Mouse (Mus musculus): ENCODE results near the gene Wscd2. TPM values are rescaled to one million over a fixed set of nuclear protein-coding genes. Genes with fewer than 3 reads are reported as not detected.

Gene Wscd2
- polyA plus RNA-seq, 1 experiment from 2014 or later, result 11.3 TPM

DNA sequence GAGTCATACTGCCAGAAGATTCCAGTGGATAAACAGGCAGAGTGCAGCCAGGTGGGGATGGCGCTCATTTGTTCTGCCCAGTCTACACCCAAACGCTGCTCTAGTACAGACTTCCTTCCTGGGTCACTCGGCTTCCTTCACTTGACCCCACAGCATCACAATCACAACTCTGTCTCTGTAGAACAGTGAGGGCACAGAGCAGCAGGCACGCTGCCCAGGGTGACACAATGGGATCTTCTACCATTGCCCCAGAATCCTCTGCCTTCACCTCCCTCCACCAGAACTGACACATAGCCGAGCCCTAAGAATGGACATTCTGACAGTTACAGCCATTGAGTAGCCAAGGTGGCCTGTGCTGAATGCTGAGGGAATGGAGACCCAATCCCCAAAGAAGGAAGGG lies 20.3 kb upstream of the Wscd2 start:
- no peak for ATAC-seq (ENCODE audit: insufficient read depth, low FRiP score, low TSS enrichment)
- H3K4me3 ChIP-seq (ENCODE audit: low read depth, low read length), result no peak overlapping the region
- 91% methylated on average over 5 of the region's 5 CpGs for WGBS
- H3K36me3 ChIP-seq (ENCODE audit: control insufficient read depth, insufficient read depth, low read length), result no peaks in the 10 kb centered on the region
- no peak overlapping the region for H3K27ac ChIP-seq (ENCODE audit: low read depth, low read length)
- no peaks in the 10 kb centered on the region for H3K27me3 ChIP-seq (ENCODE audit: control insufficient read depth, insufficient read depth, low read length)
- no peak for DNase-seq (ENCODE audit: low spot score)
- H3K9me3 ChIP-seq (ENCODE audit: control insufficient read depth, low read length), result no peaks in the 10 kb centered on the region
- no peak overlapping the region for H3K4me2 ChIP-seq (ENCODE audit: low read depth)
- H3K4me1 ChIP-seq (ENCODE audit: control insufficient read depth, insufficient read depth, low read length), result peaks cover 12% of the 10 kb centered on the region
- no peak overlapping the region for H3K9ac ChIP-seq (ENCODE audit: low read length)

DNA sequence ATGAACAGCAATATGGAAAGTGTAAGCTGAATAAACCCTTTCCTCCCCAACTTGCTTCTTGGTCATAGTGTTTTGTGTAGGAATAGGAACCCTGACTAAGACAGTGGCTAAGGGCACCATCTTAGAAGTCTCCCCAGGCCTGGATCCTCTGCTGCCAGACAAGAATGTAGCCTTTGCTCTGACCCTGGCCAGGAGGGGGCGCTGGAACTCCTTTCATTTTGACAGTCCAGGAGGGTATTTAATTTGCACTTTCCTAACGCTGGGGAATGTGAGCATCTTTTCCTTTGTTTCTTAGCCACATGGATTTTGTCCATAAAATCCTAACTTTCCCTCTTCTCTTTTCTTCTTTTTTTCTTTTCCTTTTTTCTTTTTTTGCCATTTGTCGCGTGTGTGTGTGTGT lies 18.7 kb upstream of the Wscd2 start:
- no peak overlapping the region for H3K4me3 ChIP-seq (ENCODE audit: low read depth, low read length)
- peaks cover 12% of the 10 kb centered on the region for H3K4me1 ChIP-seq (ENCODE audit: control insufficient read depth, insufficient read depth, low read length)
- no peak overlapping the region for H3K9ac ChIP-seq (ENCODE audit: low read length)
- H3K36me3 ChIP-seq (ENCODE audit: control insufficient read depth, insufficient read depth, low read length), result no peaks in the 10 kb centered on the region
- H3K4me2 ChIP-seq (ENCODE audit: low read depth), result no peak overlapping the region
- ATAC-seq (ENCODE audit: insufficient read depth, low FRiP score, low TSS enrichment) (no peak), DNase-seq (ENCODE audit: low spot score) (peak; percentile 53)
- H3K27me3 ChIP-seq (ENCODE audit: control insufficient read depth, insufficient read depth, low read length), result no peaks in the 10 kb centered on the region
- 43% methylated on average over 4 of the region's 4 CpGs for WGBS
- no peak overlapping the region for H3K27ac ChIP-seq (ENCODE audit: low read depth, low read length)
- H3K9me3 ChIP-seq (ENCODE audit: control insufficient read depth, low read length), result no peaks in the 10 kb centered on the region

DNA sequence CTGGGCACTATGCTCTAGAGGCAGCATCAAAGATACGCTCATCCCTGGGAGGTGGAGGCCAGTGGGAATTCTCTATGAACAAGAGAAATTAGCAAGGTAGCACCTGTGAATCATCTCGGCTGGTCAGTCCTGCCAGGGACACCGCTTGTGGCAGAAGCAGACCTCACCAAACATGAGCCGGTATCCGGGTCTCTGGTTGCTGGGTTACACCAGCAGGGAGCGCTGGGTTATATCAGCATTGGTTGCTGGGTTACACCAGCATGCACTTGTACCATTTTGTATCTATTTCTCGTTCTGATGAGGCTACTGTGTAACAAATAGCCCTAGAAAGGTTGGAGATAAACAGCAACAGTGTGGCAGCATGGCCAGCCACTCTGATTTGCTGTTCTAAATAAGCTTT lies 17.8 kb upstream of the Wscd2 start:
- peaks cover 12% of the 10 kb centered on the region for H3K4me1 ChIP-seq (ENCODE audit: control insufficient read depth, insufficient read depth, low read length)
- no peak overlapping the region for H3K4me2 ChIP-seq (ENCODE audit: low read depth)
- H3K36me3 ChIP-seq (ENCODE audit: control insufficient read depth, insufficient read depth, low read length), result no peaks in the 10 kb centered on the region
- H3K4me3 ChIP-seq (ENCODE audit: low read depth, low read length), result no peak overlapping the region
- H3K27me3 ChIP-seq (ENCODE audit: control insufficient read depth, insufficient read depth, low read length), result no peaks in the 10 kb centered on the region
- WGBS, result 60% methylated on average over 7 of the region's 7 CpGs
- H3K9ac ChIP-seq (ENCODE audit: low read length), result no peak overlapping the region
- DNase-seq (ENCODE audit: low spot score) (no peak), ATAC-seq (ENCODE audit: insufficient read depth, low FRiP score, low TSS enrichment) (no peak)
- H3K27ac ChIP-seq (ENCODE audit: low read depth, low read length), result no peak overlapping the region
- H3K9me3 ChIP-seq (ENCODE audit: control insufficient read depth, low read length), result no peaks in the 10 kb centered on the region

- DNase-seq (ENCODE audit: low spot score), result no peak
- Histone ChIP-seq H3K36me3 (ENCODE audit: control insufficient read depth, insufficient read depth, low read length) (no peaks in the 10 kb centered on the region), H3K27me3 (ENCODE audit: control insufficient read depth, insufficient read depth, low read length) (no peaks in the 10 kb centered on the region), H3K4me3 (ENCODE audit: low read depth, low read length) (no peak overlapping the region), H3K27ac (ENCODE audit: low read depth, low read length) (no peak overlapping the region), H3K9ac (ENCODE audit: low read length) (no peak overlapping the region), H3K4me1 (ENCODE audit: control insufficient read depth, insufficient read depth, low read length) (no peaks in the 10 kb centered on the region), H3K4me2 (ENCODE audit: low read depth) (no peak overlapping the region), H3K9me3 (ENCODE audit: control insufficient read depth, low read length) (no peaks in the 10 kb centered on the region)
- no peak for ATAC-seq (ENCODE audit: insufficient read depth, low FRiP score, low TSS enrichment)
- 30% methylated on average over 6 of the region's 6 CpGs for WGBS
These were observed 13.3 kb upstream of the Wscd2 start for GRCm38 (mm10) chr5:113476816-113477215.

DNA sequence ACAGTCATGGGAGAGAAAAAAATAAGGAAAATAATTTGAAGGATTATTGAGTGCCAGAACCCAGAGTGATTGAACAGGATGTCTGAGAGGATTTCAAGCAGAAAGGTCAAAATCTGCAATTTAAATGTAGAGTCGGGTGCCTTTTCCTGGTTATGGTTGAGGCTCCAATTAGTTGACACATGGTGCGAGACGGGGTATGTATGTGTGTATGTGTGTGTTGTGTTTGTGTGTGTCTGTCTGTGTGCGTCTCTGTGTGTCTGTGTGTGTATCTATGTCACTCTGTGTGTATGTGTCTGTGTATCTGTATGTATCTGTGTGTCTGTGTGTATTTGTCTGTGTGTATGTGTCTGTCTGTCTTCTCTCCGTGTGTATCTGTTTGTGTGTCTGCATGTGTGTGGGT lies 11.1 kb upstream of the Wscd2 start:
- H3K36me3 ChIP-seq (ENCODE audit: control insufficient read depth, insufficient read depth, low read length), result no peaks in the 10 kb centered on the region
- H3K9ac ChIP-seq (ENCODE audit: low read length), result no peak overlapping the region; the same call in 1 of the 2 replicates
- H3K4me3 ChIP-seq (ENCODE audit: low read depth, low read length), result no peak overlapping the region
- DNase-seq (ENCODE audit: low spot score) (no peak), ATAC-seq (ENCODE audit: insufficient read depth, low FRiP score, low TSS enrichment) (no peak)
- H3K4me2 ChIP-seq (ENCODE audit: low read depth), result no peak overlapping the region
- no peaks in the 10 kb centered on the region for H3K27me3 ChIP-seq (ENCODE audit: control insufficient read depth, insufficient read depth, low read length)
- no peak overlapping the region for H3K27ac ChIP-seq (ENCODE audit: low read depth, low read length)
- 72% methylated on average over 5 of the region's 5 CpGs for WGBS
- no peaks in the 10 kb centered on the region for H3K9me3 ChIP-seq (ENCODE audit: control insufficient read depth, low read length)
- H3K4me1 ChIP-seq (ENCODE audit: control insufficient read depth, insufficient read depth, low read length), result no peaks in the 10 kb centered on the region

DNA sequence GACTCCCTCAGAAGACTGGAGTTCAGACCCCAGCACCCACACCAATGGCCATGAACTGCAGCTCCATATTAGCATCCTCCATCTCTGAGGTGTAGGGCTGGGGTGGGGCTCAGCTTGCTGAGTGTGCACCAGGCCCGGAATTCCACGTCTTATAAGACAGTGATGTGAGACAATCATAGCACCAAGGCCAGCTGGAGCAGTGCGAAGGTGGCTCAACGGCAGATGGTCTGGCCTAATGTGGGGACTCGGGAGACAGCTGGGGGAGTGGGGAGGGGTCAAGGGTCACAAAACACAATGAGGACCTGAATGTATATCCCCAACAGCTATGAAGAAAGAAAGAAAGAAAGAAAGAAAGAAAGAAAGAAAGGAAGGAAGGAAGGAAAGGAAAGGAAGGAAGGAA lies 9.7 kb upstream of the Wscd2 start:
- Histone ChIP-seq H3K4me1 (ENCODE audit: control insufficient read depth, insufficient read depth, low read length) (no peaks in the 10 kb centered on the region), H3K27ac (ENCODE audit: low read depth, low read length) (no peak overlapping the region)
- DNase-seq (ENCODE audit: low spot score), result no peak

GRCm38 (mm10) chr5:113485584-113486162 lies 4.5 kb upstream of the Wscd2 start:
- Histone ChIP-seq H3K9ac (ENCODE audit: low read length) (no peak overlapping the region), H3K4me3 (ENCODE audit: low read depth, low read length) (no peak overlapping the region), H3K4me1 (ENCODE audit: control insufficient read depth, insufficient read depth, low read length) (0 out of 2 replicates have a peak, but pooled peaks cover 3% of the 10 kb centered on the region), H3K36me3 (ENCODE audit: control insufficient read depth, insufficient read depth, low read length) (no peaks in the 10 kb centered on the region), H3K27me3 (ENCODE audit: control insufficient read depth, insufficient read depth, low read length) (no peaks in the 10 kb centered on the region), H3K4me2 (ENCODE audit: low read depth) (no peak overlapping the region), H3K9me3 (ENCODE audit: control insufficient read depth, low read length) (no peaks in the 10 kb centered on the region), H3K27ac (ENCODE audit: low read depth, low read length) (no peak overlapping the region)
- DNase-seq (ENCODE audit: low spot score) (no peak), ATAC-seq (ENCODE audit: insufficient read depth, low FRiP score, low TSS enrichment) (no peak)
- WGBS, result 80% methylated on average over 11 of the region's 11 CpGs

More for the DNA sequence above, 9.7 kb upstream of the Wscd2 start:
- ATAC-seq (ENCODE audit: insufficient read depth, low FRiP score, low TSS enrichment), result no peak
- no peaks in the 10 kb centered on the region for H3K36me3 ChIP-seq (ENCODE audit: control insufficient read depth, insufficient read depth, low read length)
- no peaks in the 10 kb centered on the region for H3K27me3 ChIP-seq (ENCODE audit: control insufficient read depth, insufficient read depth, low read length)
- no peak overlapping the region for H3K4me3 ChIP-seq (ENCODE audit: low read depth, low read length)
- WGBS, result 51% methylated on average over 5 of the region's 5 CpGs
- no peaks in the 10 kb centered on the region for H3K9me3 ChIP-seq (ENCODE audit: control insufficient read depth, low read length)
- no peak overlapping the region for H3K9ac ChIP-seq (ENCODE audit: low read length)
- no peak overlapping the region for H3K4me2 ChIP-seq (ENCODE audit: low read depth)

DNA sequence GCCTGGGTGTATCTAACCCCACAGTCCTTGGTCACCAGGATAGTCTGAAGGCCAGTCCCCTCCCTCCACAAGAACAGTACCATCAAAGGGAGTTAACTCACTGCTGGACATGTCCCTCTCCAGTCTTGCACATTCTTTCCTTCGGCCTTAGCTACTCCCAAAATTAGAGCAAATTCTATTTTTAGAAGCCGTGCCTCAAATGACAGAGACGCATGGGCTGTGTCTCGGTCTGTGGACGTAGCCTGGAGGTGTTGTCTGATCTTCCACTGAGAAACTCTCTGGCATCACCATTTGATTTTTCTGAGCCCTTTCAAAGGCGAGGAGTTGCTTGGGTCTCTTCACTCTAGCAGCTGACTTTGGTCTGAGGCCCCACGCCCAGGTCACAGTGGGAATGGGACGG lies 2.3 kb upstream of the Wscd2 start:
- no peak for DNase-seq (ENCODE audit: low spot score)
- Histone ChIP-seq H3K36me3 (ENCODE audit: control insufficient read depth, insufficient read depth, low read length) (no peaks in the 10 kb centered on the region), H3K4me2 (ENCODE audit: low read depth) (no peak overlapping the region), H3K27me3 (ENCODE audit: control insufficient read depth, insufficient read depth, low read length) (0 out of 2 replicates have a peak, but pooled peaks cover 2% of the 10 kb centered on the region), H3K9me3 (ENCODE audit: control insufficient read depth, low read length) (no peaks in the 10 kb centered on the region), H3K4me1 (ENCODE audit: control insufficient read depth, insufficient read depth, low read length) (peaks cover 14% of the 10 kb centered on the region), H3K27ac (ENCODE audit: low read depth, low read length) (no peak overlapping the region), H3K9ac (ENCODE audit: low read length) (no peak overlapping the region), H3K4me3 (ENCODE audit: low read depth, low read length) (no peak overlapping the region)
- no peak for ATAC-seq (ENCODE audit: insufficient read depth, low FRiP score, low TSS enrichment)
- WGBS, result 73% methylated on average over 8 of the region's 8 CpGs

DNA sequence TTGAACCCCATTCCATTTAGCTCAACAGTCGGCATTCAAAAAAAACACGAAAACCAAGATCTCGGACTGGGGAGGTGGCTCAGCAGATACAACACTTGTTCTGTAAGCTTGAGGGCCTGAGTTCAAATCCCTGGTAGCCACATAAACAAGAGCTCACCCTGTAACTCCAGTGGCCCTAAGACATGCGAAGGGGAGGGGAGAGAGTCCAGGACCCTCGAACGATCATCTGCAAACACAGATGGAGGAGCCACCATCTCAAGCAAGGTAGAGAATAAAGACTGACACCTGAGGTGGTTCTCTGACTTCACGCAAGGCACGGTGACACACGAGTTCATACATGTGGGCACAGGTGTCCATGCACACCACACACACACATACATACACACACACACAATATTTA lies 516 bp upstream of the Wscd2 start:
- H3K4me3 ChIP-seq (ENCODE audit: low read depth, low read length), result no peak overlapping the region
- no peaks in the 10 kb centered on the region for H3K36me3 ChIP-seq (ENCODE audit: control insufficient read depth, insufficient read depth, low read length)
- H3K9me3 ChIP-seq (ENCODE audit: control insufficient read depth, low read length), result no peaks in the 10 kb centered on the region
- ATAC-seq (ENCODE audit: insufficient read depth, low FRiP score, low TSS enrichment) (no peak), DNase-seq (ENCODE audit: low spot score) (no peak)
- H3K4me2 ChIP-seq (ENCODE audit: low read depth), result no peak overlapping the region
- 0 out of 2 replicates have a peak, but pooled peaks cover 2% of the 10 kb centered on the region for H3K27me3 ChIP-seq (ENCODE audit: control insufficient read depth, insufficient read depth, low read length)
- WGBS, result 93% methylated on average over 9 of the region's 9 CpGs
- no peak overlapping the region for H3K27ac ChIP-seq (ENCODE audit: low read depth, low read length)
- peaks cover 20% of the 10 kb centered on the region for H3K4me1 ChIP-seq (ENCODE audit: control insufficient read depth, insufficient read depth, low read length)
- H3K9ac ChIP-seq (ENCODE audit: low read length), result no peak overlapping the region

Measured in neural tube, embryonic 11.5 days (tissue).